Mouse (Mus musculus) lung, adult 2 months (tissue): Measurements from ENCODE around the gene Sh3bp1. TPM values are rescaled to one million over a fixed set of nuclear protein-coding genes. Genes with fewer than 3 reads are reported as not detected.

Source experiments
- DNase-seq: peaks from one replicate; pipeline ENCODE4 v3.0.0; 2022
- H3K4me1 ChIP-seq: fragments of 200-500 bp; 2 replicates; pipeline ENCODE4 v1.6.1; 2011; ENCODE audit warnings: low read length; ENCODE audit not compliant: control insufficient read depth, insufficient read depth
- H3K4me3 ChIP-seq: fragments of 200-500 bp; replicated peaks from 2 replicates; pipeline ENCODE3; 2011; ENCODE audit warnings: low read depth, mild to moderate bottlenecking, control low read depth, low read length; ENCODE audit errors: extremely low read depth
- CTCF ChIP-seq: fragments of 200-500 bp; IDR thresholded peaks from 2 replicates; pipeline ENCODE4 v1.5.1; 2011; ENCODE audit warnings: mild to moderate bottlenecking, low read length, control low read depth; ENCODE audit not compliant: insufficient read depth
- POLR2A ChIP-seq: fragments of 200-500 bp; IDR thresholded peaks from 2 replicates; pipeline ENCODE4 v1.6.1; 2011; ENCODE audit warnings: low read depth, mild to moderate bottlenecking, control low read depth, low read length, borderline replicate concordance; ENCODE audit errors: extremely low read depth
- WGBS: fragments of 180-500 bp; shearing (Covaris S2); methylation state at CpG from one replicate; pipeline ENCODE4 v1.1.7; 2018; 5-methylcytosine and 5-hydroxymethylcytosine counted together
- polyA plus RNA-seq: library from polyadenylated mRNA; depleted of rRNA; stranded (reverse); fragments of >200 nt; gene quantifications from 2 replicates; pipeline ENCODE4 v1.2.3, GENCODE M21; 2012

The Sh3bp1 gene
- polyA plus RNA-seq, 1 experiment, result 92.6 TPM

- under 1% methylated on average over 42 of the region's 42 CpGs for WGBS
- peak; percentile 79; the same call in 1 of the 2 replicates for TF ChIP-seq POLR2A
- no peak for TF ChIP-seq CTCF
- H3K4me3 ChIP-seq, result peak within 1 kb of the TSS; percentile 83
- DNase-seq, result peak; percentile 79
- H3K4me1 ChIP-seq, result 0 out of 2 replicates have a peak, but pooled peaks cover 2% of the 10 kb centered on the region
Observed at GRCm38 (mm10) chr15:78934784-78935320, 35.3 kb downstream of the Sh3bp1 start, which contains the start of gene Nol12. Gene Nol12, plus strand, starts transcription at chr15:78934933.

- 0 out of 2 replicates have a peak, but pooled peaks cover 2% of the 10 kb centered on the region for H3K4me1 ChIP-seq
- H3K4me3 ChIP-seq, result no peak overlapping the region
- WGBS, result 87% methylated on average over 12 of the region's 12 CpGs
- no peak for DNase-seq
- TF ChIP-seq CTCF (no peak), POLR2A (no peak)
Observed at GRCm38 (mm10) chr15:78936403-78936802, 36.8 kb downstream of the Sh3bp1 start.

- H3K4me3 ChIP-seq, result no peak overlapping the region
- TF ChIP-seq CTCF (no peak), POLR2A (no peak)
- 0 out of 2 replicates have a peak, but pooled peaks cover 2% of the 10 kb centered on the region for H3K4me1 ChIP-seq
- no peak for DNase-seq
- 86% methylated on average over 10 of the region's 10 CpGs for WGBS
Observed at GRCm38 (mm10) chr15:78937311-78937710, 37.7 kb downstream of the Sh3bp1 start.

GRCm38 (mm10) chr15:78937963-78938362, 38.4 kb downstream of the Sh3bp1 start:
- WGBS, result 91% methylated on average over 2 of the region's 2 CpGs
- Histone ChIP-seq H3K4me1 (0 out of 2 replicates have a peak, but pooled peaks cover 2% of the 10 kb centered on the region), H3K4me3 (no peak overlapping the region)
- no peak for DNase-seq
- no peak for TF ChIP-seq CTCF
- TF ChIP-seq POLR2A, result no peak

GRCm38 (mm10) chr15:78940325-78940724, 40.8 kb downstream of the Sh3bp1 start:
- DNase-seq, result no peak
- TF ChIP-seq POLR2A (no peak), CTCF (no peak)
- Histone ChIP-seq H3K4me3 (no peak overlapping the region), H3K4me1 (0 out of 2 replicates have a peak, but pooled peaks cover 2% of the 10 kb centered on the region)
- 90% methylated on average over 13 of the region's 13 CpGs for WGBS

GRCm38 (mm10) chr15:78942663-78943062, 43.1 kb downstream of the Sh3bp1 start:
- 7% methylated on average over 9 of the region's 9 CpGs for WGBS
- DNase-seq, result peak; percentile 80
- Histone ChIP-seq H3K4me3 (peak overlapping the region; percentile 59), H3K4me1 (no peaks in the 10 kb centered on the region)
- TF ChIP-seq POLR2A (no peak), CTCF (peak; percentile 74)

- no peak overlapping the region for H3K4me3 ChIP-seq
- no peak for TF ChIP-seq POLR2A
- TF ChIP-seq CTCF, result no peak
- no peaks in the 10 kb centered on the region for H3K4me1 ChIP-seq
- WGBS, result 69% methylated on average over 7 of the region's 7 CpGs
- no peak for DNase-seq
Observed at GRCm38 (mm10) chr15:78946232-78946631, 46.7 kb downstream of the Sh3bp1 start.

GRCm38 (mm10) chr15:78947657-78948056, 48.1 kb downstream of the Sh3bp1 start, which contains the start of gene Triobp:
Gene Triobp, plus strand, starts transcription at chr15:78947724.
- peak; percentile 70 for DNase-seq
- WGBS, result under 1% methylated on average over 24 of the region's 24 CpGs
- H3K4me1 ChIP-seq, result no peaks in the 10 kb centered on the region
- TF ChIP-seq CTCF (no peak), POLR2A (no peak)
- H3K4me3 ChIP-seq, result no peak within 1 kb of the TSS

GRCm38 (mm10) chr15:78948152-78948725, 48.7 kb downstream of the Sh3bp1 start:
- no peak for TF ChIP-seq POLR2A
- no peak for TF ChIP-seq CTCF
- H3K4me3 ChIP-seq, result no peak overlapping the region
- 8% methylated on average over 11 of the region's 11 CpGs for WGBS
- no peak for DNase-seq
- H3K4me1 ChIP-seq, result no peaks in the 10 kb centered on the region

- Histone ChIP-seq H3K4me3 (no peak overlapping the region), H3K4me1 (no peaks in the 10 kb centered on the region)
- 90% methylated on average over 3 of the region's 3 CpGs for WGBS
- TF ChIP-seq CTCF (no peak), POLR2A (no peak)
- DNase-seq, result no peak
Observed at GRCm38 (mm10) chr15:78948883-78949282, 49.3 kb downstream of the Sh3bp1 start.
